Mouse (Mus musculus) liver, embryonic 15.5 days (tissue): Measurements from ENCODE around the gene Tmem117. TPM values are rescaled to one million over a fixed set of nuclear protein-coding genes. Genes with fewer than 3 reads are reported as not detected.

Source experiments
- ATAC-seq: fragments of 200-750 bp; cut with Nextera tagmentation; 2 replicates; pipeline ENCODE4 v1.8.0; 2017; ENCODE audit warnings: moderate number of reproducible peaks, mild to moderate bottlenecking, moderate library complexity; ENCODE audit not compliant: insufficient read depth
- H3K27ac ChIP-seq: fragments of 300-500 bp; sonication (generic); replicated peaks from 2 replicates; pipeline ENCODE4 v1.5.1; 2015; ENCODE audit warnings: mild to moderate bottlenecking, inconsistent platforms
- H3K27me3 ChIP-seq: fragments of 300-500 bp; sonication (generic); 2 replicates; pipeline ENCODE4 v1.6.1; 2015; ENCODE audit warnings: mild to moderate bottlenecking, inconsistent platforms
- H3K36me3 ChIP-seq: fragments of 300-500 bp; sonication (generic); replicated peaks from 2 replicates; pipeline ENCODE4 v1.6.1; 2015; ENCODE audit warnings: moderate library complexity, mild to moderate bottlenecking, inconsistent platforms
- H3K4me1 ChIP-seq: fragments of 300-500 bp; sonication (generic); replicated peaks from 2 replicates; pipeline ENCODE4 v1.6.1; 2015; ENCODE audit warnings: inconsistent platforms
- H3K4me2 ChIP-seq: fragments of 300-500 bp; sonication (generic); 2 replicates; pipeline ENCODE4 v1.6.1; 2015; ENCODE audit warnings: moderate library complexity, mild to moderate bottlenecking, inconsistent platforms
- H3K4me3 ChIP-seq: fragments of 300-500 bp; sonication (generic); replicated peaks from 2 replicates; pipeline ENCODE4 v1.5.1; 2015; ENCODE audit warnings: mild to moderate bottlenecking, inconsistent platforms
- H3K9ac ChIP-seq: fragments of 300-500 bp; sonication (generic); 2 replicates; pipeline ENCODE4 v1.6.1; 2015; ENCODE audit warnings: moderate library complexity, mild to moderate bottlenecking, inconsistent platforms
- H3K9me3 ChIP-seq: fragments of 300-500 bp; sonication (generic); replicated peaks from 2 replicates; pipeline ENCODE4 v1.6.1; 2016; ENCODE audit warnings: inconsistent platforms
- WGBS: fragments of 180-500 bp; shearing (Covaris S2); methylation state at CpG from one replicate; pipeline ENCODE4 v1.1.7; 2015; ENCODE audit warnings: mixed read lengths; ENCODE audit not compliant: insufficient replicate concordance; 5-methylcytosine and 5-hydroxymethylcytosine counted together
- polyA plus RNA-seq: library from polyadenylated mRNA; unstranded; fragments of >200 nt; fragmentation: Nextera tagmentation; extraction: Ambion mirVana; gene quantifications from 2 replicates; pipeline ENCODE4 v1.2.1, GENCODE M21; 2015

Tmem117 gene
- polyA plus RNA-seq, 1 experiment from 2014 or later = 0.30 TPM

GRCm38 (mm10) chr15:94951382-94952048 lies 322.5 kb downstream of the Tmem117 start:
- ATAC-seq = no peak
- 58% methylated on average over 7 of the region's 7 CpGs for WGBS
- Histone ChIP-seq H3K27me3 (no peaks in the 10 kb centered on the region), H3K27ac (no peak overlapping the region), H3K4me2 (no peak overlapping the region), H3K9ac (no peak overlapping the region), H3K4me3 (no peak overlapping the region), H3K9me3 (no peaks in the 10 kb centered on the region), H3K4me1 (no peaks in the 10 kb centered on the region), H3K36me3 (no peaks in the 10 kb centered on the region)

GRCm38 (mm10) chr15:94956697-94957096 lies 327.7 kb downstream of the Tmem117 start:
- H3K36me3 ChIP-seq = no peaks in the 10 kb centered on the region
- no peaks in the 10 kb centered on the region for H3K27me3 ChIP-seq
- no peak overlapping the region for H3K27ac ChIP-seq
- no peaks in the 10 kb centered on the region for H3K4me1 ChIP-seq
- WGBS = 71% methylated on average over 3 of the region's 3 CpGs
- H3K4me2 ChIP-seq = no peak overlapping the region
- no peak overlapping the region for H3K9ac ChIP-seq
- ATAC-seq = no peak
- no peak overlapping the region for H3K4me3 ChIP-seq
- no peaks in the 10 kb centered on the region for H3K9me3 ChIP-seq

- no peak overlapping the region for H3K4me3 ChIP-seq
- no peak for ATAC-seq
- WGBS = 44% methylated on average over 4 of the region's 4 CpGs
- H3K36me3 ChIP-seq = no peaks in the 10 kb centered on the region
- H3K9ac ChIP-seq = no peak overlapping the region
- H3K4me2 ChIP-seq = no peak overlapping the region
- H3K27me3 ChIP-seq = no peaks in the 10 kb centered on the region
- no peaks in the 10 kb centered on the region for H3K9me3 ChIP-seq
- no peak overlapping the region for H3K27ac ChIP-seq
- no peaks in the 10 kb centered on the region for H3K4me1 ChIP-seq
These were observed 328.2 kb downstream of the Tmem117 start for GRCm38 (mm10) chr15:94957202-94957601.

- ATAC-seq = no peak
- H3K4me3 ChIP-seq = no peak overlapping the region
- H3K9ac ChIP-seq = no peak overlapping the region
- no peaks in the 10 kb centered on the region for H3K9me3 ChIP-seq
- no peak overlapping the region for H3K27ac ChIP-seq
- H3K4me1 ChIP-seq = no peaks in the 10 kb centered on the region
- H3K36me3 ChIP-seq = no peaks in the 10 kb centered on the region
- H3K4me2 ChIP-seq = no peak overlapping the region
- H3K27me3 ChIP-seq = no peaks in the 10 kb centered on the region
- 62% methylated on average over 6 of the region's 6 CpGs for WGBS
These were observed 338.0 kb downstream of the Tmem117 start for GRCm38 (mm10) chr15:94967004-94967403.

GRCm38 (mm10) chr15:94968403-94969180 lies 339.6 kb downstream of the Tmem117 start:
- no peak overlapping the region for H3K9ac ChIP-seq
- ATAC-seq = no peak
- WGBS = 63% methylated on average over 13 of the region's 13 CpGs

GRCm38 (mm10) chr15:94981798-94982197 lies 352.8 kb downstream of the Tmem117 start:
- Histone ChIP-seq H3K4me1 (no peaks in the 10 kb centered on the region), H3K36me3 (no peaks in the 10 kb centered on the region), H3K9ac (no peak overlapping the region), H3K27me3 (no peaks in the 10 kb centered on the region), H3K27ac (no peak overlapping the region), H3K9me3 (no peaks in the 10 kb centered on the region), H3K4me3 (no peak overlapping the region), H3K4me2 (no peak overlapping the region)
- WGBS = 49% methylated on average over 4 of the region's 4 CpGs
- no peak for ATAC-seq

More at GRCm38 (mm10) chr15:94968403-94969180, 339.6 kb downstream of the Tmem117 start:
- Histone ChIP-seq H3K27me3 (no peaks in the 10 kb centered on the region), H3K27ac (no peak overlapping the region), H3K9me3 (no peaks in the 10 kb centered on the region), H3K4me1 (no peaks in the 10 kb centered on the region), H3K4me3 (no peak overlapping the region), H3K36me3 (no peaks in the 10 kb centered on the region), H3K4me2 (no peak overlapping the region)

- Histone ChIP-seq H3K27ac (no peak overlapping the region), H3K36me3 (no peaks in the 10 kb centered on the region), H3K4me1 (no peaks in the 10 kb centered on the region), H3K27me3 (no peaks in the 10 kb centered on the region), H3K4me3 (no peak overlapping the region), H3K4me2 (no peak overlapping the region), H3K9me3 (no peaks in the 10 kb centered on the region), H3K9ac (no peak overlapping the region)
- no peak for ATAC-seq
- WGBS = 73% methylated on average over 9 of the region's 9 CpGs
These were observed 366.3 kb downstream of the Tmem117 start for GRCm38 (mm10) chr15:94995352-94995751.

GRCm38 (mm10) chr15:95005121-95005824 lies 376.2 kb downstream of the Tmem117 start:
- H3K9ac ChIP-seq = no peak overlapping the region
- H3K9me3 ChIP-seq = no peaks in the 10 kb centered on the region
- no peak overlapping the region for H3K27ac ChIP-seq
- H3K27me3 ChIP-seq = no peaks in the 10 kb centered on the region
- WGBS = 65% methylated on average over 8 of the region's 8 CpGs
- no peak overlapping the region for H3K4me3 ChIP-seq
- no peaks in the 10 kb centered on the region for H3K36me3 ChIP-seq
- H3K4me2 ChIP-seq = no peak overlapping the region
- no peaks in the 10 kb centered on the region for H3K4me1 ChIP-seq
- no peak for ATAC-seq

- Histone ChIP-seq H3K9me3 (no peaks in the 10 kb centered on the region), H3K4me2 (no peak overlapping the region), H3K9ac (no peak overlapping the region), H3K4me3 (no peak overlapping the region), H3K27me3 (no peaks in the 10 kb centered on the region), H3K36me3 (no peaks in the 10 kb centered on the region), H3K27ac (no peak overlapping the region), H3K4me1 (no peaks in the 10 kb centered on the region)
- WGBS = 55% methylated on average over 7 of the region's 7 CpGs
- no peak for ATAC-seq
These were observed 393.2 kb downstream of the Tmem117 start for GRCm38 (mm10) chr15:95022251-95022650.

- H3K27ac ChIP-seq = no peak overlapping the region
- no peaks in the 10 kb centered on the region for H3K4me1 ChIP-seq
- no peak for ATAC-seq
- no peak overlapping the region for H3K4me2 ChIP-seq
- no peaks in the 10 kb centered on the region for H3K9me3 ChIP-seq
- 33% methylated on average over 6 of the region's 6 CpGs for WGBS
- H3K4me3 ChIP-seq = no peak overlapping the region
- H3K27me3 ChIP-seq = no peaks in the 10 kb centered on the region
- H3K9ac ChIP-seq = no peak overlapping the region
- no peaks in the 10 kb centered on the region for H3K36me3 ChIP-seq
These were observed 395.4 kb downstream of the Tmem117 start for GRCm38 (mm10) chr15:95024401-95024800.

GRCm38 (mm10) chr15:95028862-95029486 lies 399.9 kb downstream of the Tmem117 start:
- no peak overlapping the region for H3K27ac ChIP-seq
- no peaks in the 10 kb centered on the region for H3K4me1 ChIP-seq
- H3K9me3 ChIP-seq = no peaks in the 10 kb centered on the region
- no peak overlapping the region for H3K4me3 ChIP-seq
- no peak overlapping the region for H3K9ac ChIP-seq
- no peaks in the 10 kb centered on the region for H3K27me3 ChIP-seq
- WGBS = 69% methylated on average over 13 of the region's 13 CpGs
- H3K4me2 ChIP-seq = no peak overlapping the region
- no peaks in the 10 kb centered on the region for H3K36me3 ChIP-seq
- no peak for ATAC-seq
